Mouse (Mus musculus) neutrophil, adult 5-6 weeks (primary cell): Measurements from ENCODE around the gene Ftsj1. TPM values are rescaled to one million over a fixed set of nuclear protein-coding genes. Genes with fewer than 3 reads are reported as not detected.

Source experiments
- ATAC-seq: fragments of 151-379, 151-347 bp; 2 replicates; pipeline ENCODE4 v1.8.0; 2017; ENCODE audit warnings: mild to moderate bottlenecking, moderate TSS enrichment; ENCODE audit not compliant: insufficient number of reproducible peaks, poor library complexity, low FRiP score, severe bottlenecking; ENCODE audit errors: extremely low read depth
- total RNA-seq: library from RNA; stranded (forward); fragments of 200-1000 nt; gene quantifications from 2 replicates; pipeline ENCODE4 v1.2.3, GENCODE M21; 2017

The Ftsj1 gene
- total RNA-seq = 8.7 and 15.9 TPM in 2 replicates

DNA sequence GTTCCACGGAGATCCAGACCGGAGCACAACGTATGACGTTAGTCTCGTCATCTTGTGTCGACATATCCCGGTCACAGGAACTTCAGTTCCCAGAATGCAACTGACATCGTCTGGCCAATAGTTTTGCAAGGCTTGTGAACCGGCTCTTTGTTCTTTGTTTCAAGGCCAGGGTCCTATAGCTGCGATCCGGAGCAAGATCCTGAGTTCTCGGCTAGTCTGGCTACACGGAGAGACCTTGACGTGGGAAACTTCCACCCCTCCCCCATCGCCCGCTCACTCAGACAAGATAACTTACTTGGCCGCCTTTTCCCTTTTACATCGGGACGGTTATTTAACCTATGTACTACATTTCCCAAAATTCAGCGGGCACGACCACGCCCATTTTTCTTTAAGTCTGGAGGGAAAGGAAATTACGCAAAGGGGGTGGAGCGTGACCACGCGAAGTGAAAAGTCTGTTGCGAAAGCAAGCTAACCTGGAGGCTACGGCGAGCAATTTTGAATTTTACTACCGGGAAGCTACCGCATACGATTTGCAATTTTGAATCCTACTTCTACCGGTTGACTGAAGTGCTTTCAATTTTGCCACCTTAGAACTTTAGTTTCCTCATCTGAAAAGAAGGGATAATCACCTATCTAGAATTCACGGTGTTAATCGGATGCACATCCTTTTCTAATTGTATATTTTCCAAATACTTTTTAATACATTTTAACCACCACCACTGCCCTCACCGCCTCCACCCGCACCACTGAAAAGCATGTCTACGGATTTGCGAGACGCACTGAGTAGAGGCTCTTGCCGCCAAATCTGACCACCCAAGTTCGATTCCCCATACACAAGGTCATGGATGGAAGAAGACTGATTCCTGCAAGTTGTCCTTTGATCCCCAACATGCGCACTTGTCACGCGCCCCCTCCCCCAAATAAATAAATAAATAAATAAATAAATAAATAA, at the start of gene Ftsj1:
TSS of gene Ftsj1 (minus strand) at position 73 of the 952 bp plus-strand sequence.
- ATAC-seq = peak; percentile 96

DNA sequence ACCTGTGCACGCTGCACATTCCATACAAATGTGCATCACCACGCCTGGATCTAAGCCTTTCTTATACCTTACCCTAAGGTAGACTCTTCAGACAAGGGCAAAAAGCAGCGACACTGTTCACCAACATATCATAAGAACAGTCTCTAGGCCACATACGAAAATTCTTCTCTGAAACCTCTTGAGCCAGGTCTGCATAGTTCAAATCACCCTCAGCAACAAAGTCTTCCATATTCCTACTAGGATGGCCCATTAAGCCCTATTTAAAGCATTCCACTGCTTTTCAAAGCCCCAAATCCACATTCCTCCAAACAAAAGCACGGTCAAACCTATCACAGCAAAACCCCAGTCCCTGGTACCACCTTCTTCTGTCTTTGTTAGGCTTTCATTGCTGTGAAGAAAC, 36.4 kb upstream of the Ftsj1 start:
- ATAC-seq = no peak

DNA sequence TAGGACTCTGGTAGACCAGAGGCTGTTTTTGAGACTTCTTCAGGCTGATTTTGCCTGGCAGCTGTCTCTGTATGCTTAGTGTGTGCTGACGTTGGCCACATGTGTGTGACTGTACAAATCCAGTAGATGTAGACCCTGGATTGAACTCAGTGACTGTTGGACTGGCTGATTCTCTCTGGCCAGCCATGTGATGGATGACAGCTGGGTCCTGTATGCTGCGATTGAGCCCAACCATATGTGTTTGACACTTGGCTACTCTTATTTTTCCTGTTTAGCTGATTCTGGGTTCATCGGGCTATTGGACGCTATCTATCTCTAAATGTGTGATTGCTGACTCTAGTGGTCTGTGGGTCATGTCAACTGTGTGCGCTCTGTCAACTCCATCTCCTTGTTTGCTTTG, 21.9 kb upstream of the Ftsj1 start:
- ATAC-seq = no peak

DNA sequence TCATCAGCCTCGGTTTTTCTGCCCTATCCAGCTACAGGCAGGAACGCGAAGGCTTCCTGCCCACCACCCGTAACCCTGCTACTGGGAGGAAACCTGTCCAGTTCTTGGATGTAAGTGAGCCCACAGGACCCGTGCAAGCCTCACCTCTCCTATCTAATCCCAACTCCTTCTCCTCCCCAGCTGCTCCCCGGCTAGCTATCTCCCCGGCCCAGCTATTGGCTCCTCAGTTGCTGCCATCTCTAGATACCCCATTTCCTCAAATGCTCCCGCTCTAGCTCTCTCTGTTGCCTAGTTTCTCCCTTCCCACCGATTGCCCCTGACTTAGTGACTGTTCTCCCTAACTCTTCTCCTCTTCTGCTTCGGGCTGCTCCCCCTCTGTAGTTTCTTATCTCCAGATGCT, 19.8 kb upstream of the Ftsj1 start:
- ATAC-seq = no peak

DNA sequence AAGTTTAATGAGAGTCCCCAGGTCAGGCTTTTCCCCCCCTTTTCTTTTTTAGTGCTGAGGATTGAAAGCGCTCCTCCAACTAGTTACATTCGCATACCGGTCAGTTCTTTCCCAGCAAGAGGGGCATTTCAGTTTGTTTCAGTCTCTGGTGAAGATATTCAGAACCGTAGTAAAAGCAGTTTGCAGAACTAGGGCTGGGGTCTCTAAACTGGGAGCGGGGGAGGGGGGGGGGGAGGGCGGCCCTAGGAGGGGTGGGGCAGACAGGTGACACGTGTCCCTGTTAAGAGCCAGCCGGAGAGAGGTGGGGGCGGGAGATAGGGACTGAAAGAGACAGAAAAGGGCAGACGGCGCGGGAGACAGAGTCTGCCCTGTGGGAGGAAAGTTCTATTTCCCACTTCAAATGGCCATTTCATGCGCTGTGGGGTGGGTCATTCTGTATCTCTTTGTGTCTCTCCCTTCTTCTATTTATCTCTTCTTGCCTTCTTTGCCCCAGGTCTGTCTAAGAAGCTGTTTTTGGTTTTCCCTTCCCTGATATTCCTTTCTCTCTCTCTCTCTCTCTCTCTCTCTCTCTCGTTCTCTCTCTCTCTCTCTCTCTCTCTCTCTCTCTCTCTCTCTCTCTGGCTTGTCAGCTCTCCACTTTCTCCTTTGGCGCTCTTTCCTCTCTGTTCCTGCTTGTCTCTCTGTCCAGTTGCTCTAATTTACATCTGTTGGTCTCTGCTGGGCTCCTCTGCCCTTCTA, 19.0 kb upstream of the Ftsj1 start, which contains the start of gene Slc38a5:
TSS of gene Slc38a5 (plus strand) at position 51 of the 738 bp plus-strand sequence.
- no peak for ATAC-seq

DNA sequence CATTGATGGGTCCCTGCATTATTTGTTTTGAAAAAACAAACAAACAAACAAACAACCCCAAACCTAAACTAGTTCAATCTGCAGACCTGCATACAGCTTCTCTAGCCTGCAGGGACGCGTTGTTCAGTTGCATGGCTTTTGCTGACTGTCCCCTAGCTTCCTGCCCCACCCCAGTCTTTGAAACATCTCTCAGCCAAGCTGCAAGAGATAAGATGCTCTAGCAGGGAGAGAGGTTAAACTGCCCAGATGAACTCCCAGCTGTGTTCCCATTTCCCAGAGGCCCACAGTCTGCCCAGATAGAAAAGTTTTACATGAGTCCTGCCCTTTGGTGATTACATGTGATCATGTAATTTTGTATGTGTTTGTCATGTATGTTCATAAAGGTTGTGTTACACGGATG, 12.0 kb upstream of the Ftsj1 start:
- ATAC-seq = no peak

DNA sequence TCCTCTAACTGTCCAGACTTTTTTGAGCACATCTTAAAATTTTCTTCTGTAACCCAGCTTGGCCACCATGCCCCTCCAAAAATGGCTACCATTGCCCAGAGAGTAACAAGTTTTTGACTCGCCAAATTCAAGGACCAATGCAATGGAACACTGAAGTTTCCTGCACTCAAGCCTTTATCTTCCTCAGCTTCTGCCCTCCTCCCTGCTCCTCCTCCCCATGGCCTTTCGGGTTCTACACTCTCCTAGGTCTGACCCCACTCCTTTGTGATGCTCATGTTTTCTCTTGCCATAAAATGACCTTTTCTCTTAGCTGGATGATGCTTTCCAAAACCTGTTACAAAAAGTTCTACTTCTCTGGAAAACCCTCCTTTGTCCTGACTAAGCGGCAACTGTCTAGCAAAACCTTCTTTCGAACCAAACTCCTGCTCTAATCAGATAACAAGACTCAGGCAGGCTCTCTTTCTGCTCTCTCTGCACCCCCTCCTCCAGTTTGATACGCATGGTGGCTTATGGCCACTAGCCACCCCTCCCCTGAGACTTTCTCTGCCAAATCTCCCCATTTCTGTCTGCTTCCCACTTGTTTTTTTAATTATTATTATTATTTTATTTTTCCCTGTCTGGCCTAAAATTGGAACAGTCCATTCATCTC, 11.1 kb upstream of the Ftsj1 start:
- ATAC-seq = no peak

DNA sequence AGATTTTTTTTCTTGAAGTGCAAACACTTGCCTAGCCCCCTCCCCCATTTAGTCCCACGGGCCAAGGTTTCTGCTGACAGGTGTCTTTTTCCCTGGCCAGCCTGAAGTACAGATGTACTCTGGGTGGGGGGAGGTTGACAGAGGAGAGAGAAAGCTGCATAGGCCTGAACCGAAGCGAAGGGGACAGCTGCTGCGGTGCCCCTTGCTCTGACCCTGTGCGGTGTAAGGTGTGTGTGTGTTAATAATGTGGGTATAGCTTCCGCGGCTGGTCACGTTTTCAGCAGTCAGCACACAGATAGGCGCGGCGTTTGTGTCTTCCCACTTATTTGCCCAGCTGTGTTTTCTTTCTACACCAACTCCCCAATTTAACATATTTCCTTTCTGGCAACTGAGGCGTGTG, 7.3 kb upstream of the Ftsj1 start:
- ATAC-seq = no peak

DNA sequence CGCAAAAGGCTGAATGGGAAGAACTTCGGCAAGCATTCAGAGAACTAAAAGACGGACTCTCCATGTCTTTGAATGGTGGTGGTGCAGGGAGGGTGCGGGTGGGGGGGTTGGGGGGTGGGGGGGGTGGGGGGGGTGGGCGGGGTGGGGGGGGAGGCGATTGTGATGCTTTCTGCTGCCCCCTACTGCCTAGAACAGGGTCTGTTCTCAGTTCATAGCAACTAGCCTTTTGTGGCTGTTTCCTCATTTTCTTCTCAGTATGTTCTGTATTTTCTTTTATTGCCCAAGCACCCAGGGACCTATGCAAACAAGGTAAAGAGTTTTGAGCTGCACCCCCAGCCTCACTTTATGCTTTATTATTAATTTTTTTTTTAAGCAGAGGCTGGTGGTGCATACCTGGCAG, 3.6 kb upstream of the Ftsj1 start:
- no peak for ATAC-seq

DNA sequence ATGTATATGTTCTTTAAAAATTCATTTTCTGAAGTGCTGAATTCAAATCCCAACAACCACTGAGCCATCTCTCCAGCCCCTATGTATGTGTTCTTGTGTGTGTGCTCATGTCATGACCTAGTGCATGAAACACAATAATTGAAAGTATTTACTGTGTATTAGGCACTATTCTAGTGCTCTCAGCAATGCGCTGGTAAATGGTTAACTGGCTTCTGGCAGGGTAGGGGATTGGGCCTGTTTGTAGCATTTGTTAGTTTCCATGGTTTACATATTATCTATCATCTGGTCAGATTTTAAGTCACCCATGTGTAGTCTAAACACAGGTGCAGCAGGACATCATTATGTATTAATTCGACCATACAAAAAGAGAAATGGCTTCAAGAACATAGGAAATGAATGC, 1.5 kb upstream of the Ftsj1 start:
- no peak for ATAC-seq

DNA sequence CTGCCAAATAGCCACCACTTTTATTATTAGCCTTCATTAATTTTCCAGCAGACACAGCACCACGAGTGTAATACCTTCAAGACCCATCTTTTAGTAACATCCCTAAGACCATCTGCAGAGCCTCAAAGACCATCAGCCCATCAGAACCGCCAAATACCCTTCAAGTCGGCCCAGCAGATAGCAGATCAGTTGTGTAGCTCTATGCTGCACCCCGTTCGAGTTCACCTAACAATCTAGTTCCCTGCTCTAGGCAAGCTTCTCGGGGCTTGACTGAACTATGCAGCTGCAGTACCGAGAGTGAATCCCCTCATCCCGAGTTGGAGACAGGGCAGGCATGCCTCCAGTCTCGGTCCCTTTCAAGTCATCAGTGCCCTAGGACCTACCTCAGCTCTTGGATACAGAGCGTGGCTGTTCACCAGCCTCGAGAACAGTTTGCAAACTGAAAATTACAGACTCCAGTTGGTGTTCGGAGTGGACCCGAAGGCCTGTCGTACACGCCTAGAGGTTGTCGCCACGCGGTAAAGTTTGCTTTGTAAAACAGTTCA, 345 bp downstream of the Ftsj1 start:
- no peak; the same call in 1 of the 2 replicates for ATAC-seq

DNA sequence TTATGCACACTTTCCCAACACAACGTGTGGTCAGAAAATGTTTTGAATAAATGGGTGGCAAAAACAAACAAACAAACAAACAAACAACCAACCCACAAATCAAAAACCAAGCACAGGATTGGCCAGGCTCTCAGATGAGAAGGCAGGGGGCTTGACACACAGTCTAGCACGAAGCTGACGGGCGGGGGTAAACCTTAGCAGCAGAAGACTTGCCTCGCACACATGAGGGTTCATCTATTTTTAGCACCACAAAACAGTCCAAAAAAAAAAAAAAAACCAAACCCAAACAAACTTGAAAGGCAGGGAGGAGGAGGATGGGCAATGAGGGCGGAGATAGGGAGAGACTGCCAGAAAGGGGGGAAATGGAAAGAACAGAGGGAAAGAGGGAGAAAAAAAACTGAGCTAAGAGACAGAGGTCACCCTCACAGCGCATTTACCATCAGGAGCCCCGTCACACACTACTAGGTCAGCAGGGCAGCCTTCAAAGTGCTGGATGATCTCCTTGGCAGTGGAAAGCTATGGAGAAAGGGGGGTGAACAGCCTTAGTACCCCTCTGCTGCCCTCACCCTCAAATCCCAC, 3.6 kb downstream of the Ftsj1 start:
- no peak for ATAC-seq

DNA sequence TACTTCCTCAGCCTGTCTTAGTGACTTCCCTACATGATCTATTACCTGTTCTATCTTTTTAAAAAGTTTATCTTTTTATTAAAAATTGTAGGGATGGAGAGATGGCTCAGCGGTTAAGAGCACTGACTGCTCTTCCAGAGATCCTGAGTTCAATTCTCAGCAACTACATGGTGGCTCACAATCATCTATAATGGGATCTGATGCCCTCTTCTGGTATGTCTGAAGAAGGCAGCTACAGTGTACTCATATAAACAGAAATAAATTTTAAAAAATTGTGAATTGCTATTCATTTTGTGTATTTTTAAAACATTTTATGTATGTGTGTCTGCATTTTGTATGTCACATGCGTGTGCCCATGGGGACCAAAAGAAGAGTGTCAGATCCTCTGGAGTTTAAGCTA, 4.5 kb downstream of the Ftsj1 start:
- ATAC-seq = no peak

DNA sequence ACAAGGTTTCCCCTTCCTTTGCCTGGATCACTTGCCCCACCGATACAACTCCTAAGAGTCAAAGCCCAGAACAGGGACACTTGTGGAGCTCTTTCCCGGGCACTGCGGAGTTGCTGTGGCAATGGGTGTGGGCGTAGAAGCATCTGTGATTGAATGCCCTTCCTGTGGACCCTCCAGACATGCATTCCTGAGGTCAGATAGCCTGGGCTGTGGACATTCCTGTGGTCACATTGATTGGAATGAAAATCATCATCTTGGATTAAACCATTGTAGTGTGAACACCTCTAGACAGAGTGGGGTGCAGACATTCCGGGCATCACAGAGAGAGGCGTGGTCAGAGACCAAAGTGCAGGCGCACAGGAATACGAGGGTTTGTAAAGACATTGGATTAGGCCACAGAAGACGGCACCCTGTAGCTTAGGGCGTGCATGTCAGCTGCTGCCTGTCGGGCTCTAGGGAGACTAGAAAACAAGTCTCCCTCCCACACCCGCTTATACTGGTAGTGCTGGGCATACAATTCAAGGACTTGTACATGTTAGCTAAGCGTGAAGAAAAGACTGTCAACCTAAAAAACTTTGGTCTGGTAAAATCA, 13.3 kb downstream of the Ftsj1 start:
- ATAC-seq = no peak

DNA sequence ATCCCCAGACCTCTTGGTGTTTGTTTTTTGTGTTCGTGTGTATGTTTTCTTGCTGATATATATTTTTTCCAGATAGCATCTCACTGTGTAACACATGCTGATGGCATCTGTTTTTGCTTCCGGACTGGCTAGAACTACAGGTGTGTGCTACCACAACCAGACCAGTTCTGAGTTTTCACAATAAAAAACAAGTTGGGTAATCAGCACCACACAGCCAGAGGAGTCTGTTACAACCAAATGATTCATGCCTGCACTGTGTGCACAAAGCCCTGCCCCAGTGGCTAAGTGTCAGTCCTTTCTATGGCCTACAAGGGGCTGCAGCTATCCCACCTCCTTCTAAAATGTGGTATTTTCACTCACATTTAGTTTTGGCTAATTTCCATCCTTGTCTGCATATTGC, 15.5 kb downstream of the Ftsj1 start:
- no peak for ATAC-seq

DNA sequence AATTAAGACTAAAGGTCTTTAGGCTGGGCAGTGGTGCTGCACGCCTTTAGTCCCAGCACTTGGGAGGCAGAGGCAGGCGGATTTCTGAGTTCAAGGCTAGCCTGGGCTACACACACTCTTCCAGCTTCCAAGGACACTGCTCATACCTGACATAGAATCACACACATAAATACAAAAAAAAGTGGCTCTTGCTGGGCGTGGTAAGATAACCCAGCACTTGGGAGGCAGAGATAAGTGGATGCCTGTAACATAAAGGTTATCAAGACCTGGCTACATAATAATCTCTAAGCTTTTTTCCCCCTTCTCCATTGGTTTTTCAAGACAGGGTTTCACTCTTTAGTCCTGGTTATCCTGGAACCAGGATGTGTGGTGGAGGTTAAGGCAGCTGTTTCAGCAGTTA, 18.6 kb downstream of the Ftsj1 start:
- no peak for ATAC-seq

DNA sequence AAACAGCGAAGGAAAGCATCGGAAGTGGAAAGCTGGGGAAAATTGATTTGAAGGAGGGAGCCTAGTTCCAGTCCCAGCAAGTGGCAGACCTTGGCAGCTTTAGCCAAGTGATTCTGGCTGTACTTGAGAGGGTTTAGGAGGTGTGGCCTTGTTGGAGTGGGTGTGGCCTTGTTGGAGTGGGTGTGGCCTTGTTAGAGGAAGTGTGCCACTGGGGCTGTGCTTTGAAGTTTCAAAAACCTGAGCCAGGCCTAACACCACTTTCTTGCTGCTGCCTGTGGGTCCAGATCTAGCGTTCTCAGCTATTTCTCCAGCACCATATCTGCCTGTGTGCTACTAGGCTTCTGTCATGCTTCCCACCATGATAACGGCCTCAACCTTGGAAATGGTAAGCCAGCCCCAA, 21.9 kb downstream of the Ftsj1 start:
- ATAC-seq = no peak

DNA sequence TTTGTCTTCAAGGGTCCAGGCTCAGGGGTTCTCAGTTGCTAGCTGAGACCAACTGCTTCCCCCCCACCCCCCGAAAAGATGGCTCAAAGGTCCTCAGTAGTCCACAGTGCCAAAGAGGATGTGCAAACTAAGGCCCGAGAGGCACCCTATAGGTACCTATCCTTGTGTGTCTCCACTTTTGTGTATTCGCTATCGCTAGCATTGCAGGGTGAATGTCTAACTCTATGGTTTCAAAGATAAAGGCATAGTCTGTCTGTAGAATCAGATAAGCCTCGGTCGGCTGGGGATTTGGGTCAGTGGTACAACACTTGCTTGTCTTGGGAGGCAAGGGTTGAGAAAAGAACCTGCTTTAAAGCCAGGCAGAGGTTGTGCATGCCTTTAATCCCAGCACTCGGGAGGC, 28.7 kb downstream of the Ftsj1 start:
- ATAC-seq = no peak
